Mouse (Mus musculus): ENCODE results near the gene Maz.
A peak's percentile ranks its signal among the peaks of the same experiment; 100 is the strongest.

Gene Maz

GRCm38 (mm10) chr7:127026984-127027726 lies at the start of gene Maz:
Gene Maz, minus strand, starts transcription at chr7:127027037.
- DNase-seq (ENCODE audit: low spot score) = peak; percentile 94

GRCm38 (mm10) chr7:127076188-127076587 lies 49.4 kb upstream of the Maz start:
- DNase-seq (ENCODE audit: low spot score) = no peak

DNA sequence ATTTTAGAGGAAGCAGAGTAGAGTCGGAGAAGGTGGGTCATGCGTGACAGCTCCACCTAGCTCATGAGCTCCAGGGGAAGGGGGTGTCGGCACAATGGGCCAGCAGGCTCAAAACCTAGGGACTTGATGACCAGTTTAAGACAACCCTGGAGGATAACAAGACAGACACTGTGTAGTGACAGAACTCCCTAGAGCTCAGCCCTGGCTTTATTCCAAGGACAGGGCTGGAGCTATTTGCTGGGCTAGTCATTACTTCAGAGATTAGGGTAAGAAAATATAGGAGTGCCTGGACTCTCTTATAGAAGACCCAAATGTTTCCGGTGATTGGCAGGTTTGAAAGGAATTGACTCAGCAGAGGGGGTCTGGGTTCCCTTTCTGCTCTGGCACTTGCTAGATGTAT lies 46.4 kb upstream of the Maz start:
- no peak for DNase-seq (ENCODE audit: low spot score)

- DNase-seq (ENCODE audit: low spot score) = no peak
Observed at GRCm38 (mm10) chr7:127070871-127071413, 44.1 kb upstream of the Maz start.

- no peak for DNase-seq (ENCODE audit: low spot score)
Observed at GRCm38 (mm10) chr7:127066317-127066716, 39.5 kb upstream of the Maz start.

- DNase-seq (ENCODE audit: low spot score) = no peak
Observed at GRCm38 (mm10) chr7:127065538-127065937, 38.7 kb upstream of the Maz start.

DNA sequence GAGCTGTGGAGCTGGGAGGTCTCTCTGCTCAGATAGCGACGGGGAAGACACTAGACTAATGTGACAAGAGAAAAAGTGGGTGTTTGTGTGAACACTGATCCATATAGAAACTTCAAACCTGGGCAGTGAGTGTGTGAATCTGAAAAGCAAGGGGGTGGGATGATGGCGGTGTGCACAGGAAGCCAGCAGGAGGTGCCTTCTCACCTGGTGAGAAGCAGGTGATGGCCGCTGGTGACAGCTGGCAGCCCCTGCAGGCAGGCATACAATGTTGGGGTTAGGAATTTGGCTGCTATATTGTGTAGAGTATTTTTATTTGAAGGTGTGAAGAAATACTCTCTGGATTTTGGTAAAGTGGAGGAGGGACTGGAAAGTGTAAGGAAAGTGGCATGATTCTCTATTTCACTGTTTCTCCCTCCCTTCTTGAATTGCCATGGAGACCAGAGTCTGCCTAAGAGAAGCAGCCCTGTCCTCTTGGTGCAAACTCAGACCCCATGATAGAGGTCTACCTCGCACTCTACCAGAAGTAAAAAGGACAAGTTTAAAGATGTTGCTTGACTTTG lies 28.3 kb upstream of the Maz start:
- no peak for DNase-seq (ENCODE audit: low spot score)

GRCm38 (mm10) chr7:127041851-127042672 lies 15.2 kb upstream of the Maz start, which contains the start of gene Kif22:
Gene Kif22, minus strand, starts transcription at chr7:127042471.
- DNase-seq (ENCODE audit: low spot score) = peak; percentile 88

DNA sequence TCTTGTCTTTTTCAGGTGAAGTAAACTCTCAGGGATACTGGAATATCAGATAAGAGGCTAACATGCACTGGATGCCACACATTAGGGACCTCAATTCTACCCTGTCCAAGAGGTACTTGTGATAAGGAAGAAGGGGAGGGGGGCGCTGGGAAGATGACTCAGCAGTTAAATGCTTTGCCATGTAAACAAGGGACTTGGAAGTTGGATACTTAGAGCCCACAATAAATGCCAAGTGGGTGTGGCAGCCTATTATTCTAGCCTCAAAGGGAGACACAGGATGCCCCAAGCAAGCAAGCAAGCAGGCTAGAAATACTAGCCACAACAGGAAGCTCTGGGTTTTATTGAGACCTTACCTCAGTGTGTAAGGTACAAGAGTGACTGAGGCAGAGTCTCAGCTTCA lies 4.4 kb upstream of the Maz start:
- no peak for DNase-seq (ENCODE audit: low spot score)

GRCm38 (mm10) chr7:127030172-127030571 lies 3.3 kb upstream of the Maz start:
- DNase-seq (ENCODE audit: low spot score) = no peak

GRCm38 (mm10) chr7:127027885-127028284 lies 1.0 kb upstream of the Maz start:
- no peak for DNase-seq (ENCODE audit: low spot score)

DNA sequence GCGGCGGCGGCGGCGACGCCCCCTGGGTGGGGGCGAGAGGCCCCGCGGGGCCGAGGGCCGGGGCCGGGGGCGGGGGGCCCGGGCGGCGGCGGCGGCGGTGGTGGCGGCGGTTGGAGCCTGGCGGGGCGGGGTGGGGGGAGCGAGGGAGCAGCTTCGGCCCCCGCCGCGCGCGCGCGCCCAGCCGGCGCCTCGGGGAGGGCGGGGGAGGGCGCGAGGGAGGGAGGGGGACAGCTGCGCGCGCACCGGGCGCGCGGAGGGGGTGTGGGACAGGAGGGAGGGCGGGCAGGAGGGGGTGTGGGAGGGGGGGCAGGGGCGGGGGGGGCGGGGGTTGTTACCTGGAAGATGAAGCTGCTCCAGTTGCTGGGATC lies 237 bp downstream of the Maz start:
- no peak for DNase-seq (ENCODE audit: low spot score)

DNA sequence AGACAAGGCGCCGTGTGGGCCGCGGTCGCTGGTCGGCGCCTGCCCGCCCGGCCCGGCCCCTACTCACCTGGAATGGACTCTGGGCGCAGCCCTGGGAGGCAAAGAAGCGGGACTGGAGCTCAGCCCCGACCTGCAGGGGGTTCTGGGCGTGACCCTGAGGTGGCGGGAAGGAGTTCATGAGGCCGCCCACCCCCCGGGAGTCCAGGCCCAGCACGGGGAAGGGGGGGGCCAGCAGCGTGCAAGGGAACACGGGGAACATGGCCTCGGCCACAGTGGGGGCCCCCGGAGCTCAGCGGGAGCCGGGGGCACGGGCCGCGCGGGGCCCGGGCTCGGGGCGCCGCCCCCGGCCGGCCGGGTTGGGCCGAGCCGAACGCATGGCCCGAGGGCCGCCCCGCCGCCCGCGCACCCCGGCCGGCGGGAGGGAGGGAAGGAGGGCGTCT lies 656 bp downstream of the Maz start:
- no peak for DNase-seq (ENCODE audit: low spot score)

GRCm38 (mm10) chr7:127025556-127026160 lies 1.2 kb downstream of the Maz start:
- no peak for DNase-seq (ENCODE audit: low spot score)

DNA sequence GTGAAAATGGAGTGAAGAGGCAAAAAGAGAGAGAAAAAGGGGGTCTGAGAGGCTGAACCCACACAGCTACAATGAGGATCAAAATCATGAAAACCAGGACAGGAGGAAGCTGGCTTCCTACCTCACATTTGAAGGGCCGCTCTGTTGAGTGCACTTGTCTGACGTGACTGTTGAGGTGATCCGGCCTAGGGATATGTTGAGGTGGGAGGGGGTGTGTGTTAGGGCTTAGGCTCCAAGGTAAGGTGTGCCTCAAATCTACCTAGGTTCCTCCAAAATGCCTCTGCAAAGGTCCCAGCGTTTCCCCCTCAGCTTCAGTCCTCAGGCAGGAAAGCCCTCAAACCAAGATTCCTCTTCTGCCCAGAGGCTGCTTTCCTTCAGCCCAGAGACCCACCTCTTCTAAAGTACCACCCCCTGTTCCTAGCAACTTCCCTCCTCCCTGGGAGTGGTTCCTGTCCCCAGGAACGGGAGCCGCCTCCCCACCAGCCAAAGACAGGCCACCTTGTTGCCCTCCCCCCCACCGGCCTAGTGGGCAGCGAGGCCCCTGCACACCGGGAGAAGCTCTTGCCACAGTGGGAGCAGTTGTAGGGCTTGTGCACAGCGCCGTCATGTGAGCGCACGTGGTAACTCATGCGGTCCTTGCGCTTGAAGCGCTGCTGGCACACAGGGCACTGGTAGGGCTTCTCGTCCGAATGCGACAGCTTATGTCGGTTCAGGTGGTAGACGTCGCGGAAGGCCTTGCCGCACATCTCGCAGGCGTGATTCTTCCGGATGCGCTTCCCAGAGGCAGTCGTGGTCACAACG lies 1.9 kb downstream of the Maz start:
- peak; percentile 75 for DNase-seq (ENCODE audit: low spot score)

DNA sequence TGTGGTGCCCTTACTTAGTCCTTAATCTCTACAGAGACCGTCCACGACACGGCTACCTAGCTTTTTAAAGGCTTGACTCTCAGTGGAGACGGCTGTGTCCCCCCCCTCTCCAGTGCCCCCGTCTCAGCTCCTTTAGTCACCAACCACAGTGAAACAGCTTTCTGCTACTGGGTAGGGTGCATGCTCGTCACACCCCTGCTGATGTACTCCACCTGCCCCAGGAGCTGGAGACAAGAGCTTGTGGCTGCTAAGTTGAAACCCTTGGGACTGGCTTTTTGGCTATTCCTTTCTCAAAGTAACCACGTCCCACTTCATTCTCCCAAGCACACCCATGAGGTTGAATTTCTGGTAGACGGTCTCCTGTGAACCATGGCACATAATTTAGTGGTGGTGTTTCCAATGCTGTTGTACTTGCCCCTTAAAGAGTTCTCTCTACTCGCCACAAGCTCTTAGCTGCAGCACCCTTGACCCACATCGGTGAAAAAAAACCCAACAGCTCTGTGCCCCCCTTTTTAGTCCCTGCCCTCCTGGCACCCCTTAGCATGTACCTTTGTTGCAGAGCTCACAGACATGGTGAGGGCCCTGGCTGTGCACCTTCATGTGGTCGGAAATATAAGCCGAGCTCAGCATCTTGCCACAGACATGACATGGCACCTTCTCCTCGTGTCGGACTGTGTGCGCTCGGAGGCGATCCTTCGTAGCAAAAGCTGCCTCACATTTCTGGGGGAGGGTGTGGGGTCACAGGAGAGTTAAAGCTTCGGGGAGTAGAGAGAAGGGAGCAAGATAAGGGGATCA lies 2.7 kb downstream of the Maz start:
- DNase-seq (ENCODE audit: low spot score) = no peak

DNA sequence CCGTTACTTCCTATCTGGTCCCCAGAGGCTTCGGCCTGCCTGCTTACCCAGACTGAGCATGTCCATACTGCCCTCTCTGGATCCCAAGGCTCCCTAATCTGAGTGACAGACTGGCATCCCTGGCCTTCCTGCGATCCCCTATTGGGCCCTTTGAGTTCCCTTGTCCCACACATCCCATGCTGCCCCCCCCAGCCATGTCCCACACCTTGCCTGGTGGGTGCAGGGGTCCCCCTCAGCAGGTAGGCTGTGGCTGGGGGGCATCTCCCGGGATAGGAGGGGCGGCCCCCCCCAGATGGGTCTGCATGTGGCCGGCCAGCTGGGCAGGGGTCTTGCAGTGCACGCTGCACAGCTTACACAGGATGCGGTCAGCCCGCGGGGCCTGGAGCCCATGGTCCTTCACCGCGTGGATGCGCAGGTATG lies 3.6 kb downstream of the Maz start:
- no peak for DNase-seq (ENCODE audit: low spot score)

DNA sequence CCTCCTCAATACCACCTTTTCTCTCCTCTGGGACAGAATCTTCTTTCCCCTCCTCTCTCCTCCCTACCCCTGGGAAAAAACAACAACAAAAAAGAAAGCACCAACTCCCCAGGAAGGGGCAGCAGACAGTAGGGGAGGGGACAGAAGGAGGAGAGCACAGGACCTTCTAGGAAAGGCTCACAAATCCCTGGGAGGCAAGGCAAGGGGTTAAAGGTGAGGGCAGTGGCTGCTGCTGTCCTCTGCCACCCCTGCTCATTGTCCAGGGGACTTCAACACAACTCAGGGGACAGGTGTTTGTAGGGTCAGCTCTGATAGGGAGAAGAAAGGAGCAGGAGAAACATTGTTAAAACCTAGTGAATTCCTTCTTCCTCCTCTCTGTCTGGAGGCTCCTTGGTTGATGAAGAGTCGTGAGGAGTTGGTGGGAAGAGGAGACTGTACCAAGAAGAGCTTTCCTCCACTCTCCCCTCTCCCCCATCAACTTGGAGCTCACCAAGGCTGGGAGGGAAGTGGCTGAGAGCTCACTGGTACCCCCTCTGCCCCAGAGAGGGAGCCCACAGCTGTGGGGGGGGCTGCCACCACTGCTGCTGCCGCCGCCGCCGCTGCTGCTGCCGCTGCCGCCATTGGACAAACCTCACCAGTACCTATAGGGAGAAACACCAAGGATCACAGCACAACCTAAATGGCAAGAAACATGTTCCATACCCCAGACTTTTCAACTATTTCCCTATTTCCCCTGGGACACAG lies 4.1 kb downstream of the Maz start:
- DNase-seq (ENCODE audit: low spot score) = no peak

DNA sequence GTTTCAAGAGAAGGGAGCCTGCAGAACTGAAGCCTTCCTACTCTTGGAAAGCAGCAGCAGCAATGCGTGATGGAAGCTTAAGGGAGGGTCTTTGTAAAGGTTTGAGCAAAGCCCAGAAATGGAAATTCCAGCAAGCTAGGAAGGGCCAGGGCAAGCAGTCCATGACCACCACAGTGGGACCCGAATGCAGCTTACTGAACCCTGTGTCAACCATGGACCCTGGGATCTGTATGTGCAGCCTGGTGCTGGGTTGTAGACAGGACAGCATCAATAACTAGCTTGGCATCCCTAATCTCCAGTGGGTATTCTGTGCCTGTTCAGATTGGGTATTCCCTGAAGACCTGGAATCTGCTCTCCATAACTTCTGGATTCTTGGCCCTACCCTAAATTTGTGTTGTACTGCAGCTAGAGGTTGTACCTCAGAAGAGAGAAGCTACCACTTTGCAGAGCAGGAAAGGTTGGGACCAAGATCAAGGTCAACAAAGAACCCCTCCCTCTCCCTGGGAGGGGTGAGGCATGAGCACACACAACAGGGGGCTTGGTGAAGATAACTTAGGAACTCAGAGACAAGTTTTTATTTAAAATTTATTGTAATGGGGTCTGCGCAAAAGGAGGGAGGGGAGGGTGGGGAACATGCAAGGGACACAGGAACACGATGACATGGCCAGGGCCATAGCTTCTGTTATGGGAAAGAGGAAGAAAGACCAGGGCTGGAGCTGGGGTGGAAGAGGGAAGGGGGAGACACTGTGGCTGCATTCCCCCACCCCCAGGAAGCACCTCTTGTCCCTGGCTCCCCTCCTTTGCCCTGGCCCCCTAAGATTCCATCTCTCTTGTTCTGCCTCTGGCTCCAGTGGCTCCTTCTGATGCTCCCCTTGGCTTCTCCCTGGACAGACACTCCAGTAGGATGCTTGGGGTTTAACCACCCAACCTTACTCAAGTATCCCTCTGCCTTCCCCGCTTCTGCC lies 5.0 kb downstream of the Maz start:
- no peak for DNase-seq (ENCODE audit: low spot score)

Measured in adipocyte (in vitro differentiated cells).